Mouse (Mus musculus) liver, embryonic 13.5 days (tissue): ENCODE data around the gene Pdlim5. TPM values are rescaled to one million over a fixed set of nuclear protein-coding genes. Genes with fewer than 3 reads are reported as not detected.
"Not testable (repeated sequence)": the region's sequence is repeated elsewhere in the genome, so short reads cannot be mapped to it uniquely, and the experiment has no call there.

Source experiments
- ATAC-seq: fragments of 200-750 bp; cut with Nextera tagmentation; 2 replicates; pipeline ENCODE4 v1.8.0; 2017; ENCODE audit warnings: low read depth, mild to moderate bottlenecking, moderate number of reproducible peaks, moderate library complexity
- DNase-seq: peaks from one replicate; pipeline ENCODE4 v3.0.0; 2022
- H3K27ac ChIP-seq: fragments of 300-500 bp; sonication (generic); 2 replicates; pipeline ENCODE4 v1.5.1; 2015; ENCODE audit warnings: moderate library complexity, mild to moderate bottlenecking, inconsistent platforms
- H3K27me3 ChIP-seq: fragments of 300-500 bp; sonication (generic); 2 replicates; pipeline ENCODE4 v1.6.1; 2015; ENCODE audit warnings: mild to moderate bottlenecking, inconsistent platforms
- H3K36me3 ChIP-seq: fragments of 300-500 bp; sonication (generic); 2 replicates; pipeline ENCODE4 v1.6.1; 2015; ENCODE audit warnings: mild to moderate bottlenecking, inconsistent platforms
- H3K4me1 ChIP-seq: fragments of 300-500 bp; sonication (generic); replicated peaks from 2 replicates; pipeline ENCODE4 v1.6.1; 2015; ENCODE audit warnings: inconsistent platforms
- H3K4me2 ChIP-seq: fragments of 300-500 bp; sonication (generic); 2 replicates; pipeline ENCODE4 v1.6.1; 2015; ENCODE audit warnings: inconsistent platforms, mild to moderate bottlenecking, moderate library complexity
- H3K4me3 ChIP-seq: fragments of 300-500 bp; sonication (generic); replicated peaks from 2 replicates; pipeline ENCODE4 v1.5.1; 2015; ENCODE audit warnings: mild to moderate bottlenecking, inconsistent platforms
- H3K9ac ChIP-seq: fragments of 300-500 bp; sonication (generic); 2 replicates; pipeline ENCODE4 v1.6.1; 2015; ENCODE audit warnings: mild to moderate bottlenecking, inconsistent platforms
- H3K9me3 ChIP-seq: fragments of 300-500 bp; sonication (generic); replicated peaks from 2 replicates; pipeline ENCODE4 v1.6.1; 2016; ENCODE audit warnings: inconsistent platforms
- WGBS: fragments of 180-500 bp; shearing (Covaris S2); methylation state at CpG from one replicate; pipeline ENCODE4 v1.1.7; 2015; ENCODE audit not compliant: insufficient replicate concordance; 5-methylcytosine and 5-hydroxymethylcytosine counted together
- polyA plus RNA-seq: library from polyadenylated mRNA; unstranded; fragments of >200 nt; fragmentation: Nextera tagmentation; extraction: Ambion mirVana; gene quantifications from 2 replicates; pipeline ENCODE4 v1.2.1, GENCODE M21; 2015

Gene Pdlim5
- polyA plus RNA-seq, 1 experiment from 2014 or later = 11.0 TPM

- DNase-seq (no peak), ATAC-seq (no peak)
- Histone ChIP-seq H3K9me3 (no peaks in the 10 kb centered on the region), H3K4me1 (no peaks in the 10 kb centered on the region), H3K36me3 (no peaks in the 10 kb centered on the region), H3K4me3 (no peak overlapping the region), H3K27ac (no peak overlapping the region), H3K27me3 (no peaks in the 10 kb centered on the region), H3K9ac (no peak overlapping the region), H3K4me2 (no peak overlapping the region)
- WGBS = 51% methylated on average over 3 of the region's 3 CpGs
Measured at GRCm38 (mm10) chr3:142212186-142212585, 183.3 kb downstream of the Pdlim5 start.

DNA sequence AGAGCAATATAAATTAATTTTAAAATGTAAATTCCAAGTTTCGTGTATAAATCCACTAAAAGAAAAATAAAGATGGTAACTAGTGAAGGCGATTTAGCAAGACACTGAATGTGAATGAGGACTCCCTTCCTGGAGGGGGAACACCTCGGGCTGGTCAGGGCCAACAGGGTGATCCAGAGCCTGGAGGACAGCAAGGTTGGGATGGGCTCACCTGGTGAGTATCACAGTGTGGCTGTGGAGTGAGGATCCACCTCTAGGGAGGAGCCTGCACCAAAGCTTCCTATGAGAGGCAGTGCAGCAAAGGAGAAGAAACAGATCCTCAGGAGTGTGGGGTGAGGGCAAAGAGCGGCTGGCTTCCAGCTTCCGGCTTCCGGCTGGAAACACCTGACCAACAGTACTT, 185.5 kb downstream of the Pdlim5 start:
- Histone ChIP-seq H3K4me1 (no peaks in the 10 kb centered on the region), H3K27me3 (no peaks in the 10 kb centered on the region), H3K4me2 (no peak overlapping the region), H3K36me3 (no peaks in the 10 kb centered on the region), H3K4me3 (no peak overlapping the region), H3K9ac (no peak overlapping the region), H3K9me3 (no peaks in the 10 kb centered on the region), H3K27ac (no peak overlapping the region)
- WGBS = 65% methylated on average over 6 of the region's 6 CpGs
- ATAC-seq (no peak), DNase-seq (no peak)

DNA sequence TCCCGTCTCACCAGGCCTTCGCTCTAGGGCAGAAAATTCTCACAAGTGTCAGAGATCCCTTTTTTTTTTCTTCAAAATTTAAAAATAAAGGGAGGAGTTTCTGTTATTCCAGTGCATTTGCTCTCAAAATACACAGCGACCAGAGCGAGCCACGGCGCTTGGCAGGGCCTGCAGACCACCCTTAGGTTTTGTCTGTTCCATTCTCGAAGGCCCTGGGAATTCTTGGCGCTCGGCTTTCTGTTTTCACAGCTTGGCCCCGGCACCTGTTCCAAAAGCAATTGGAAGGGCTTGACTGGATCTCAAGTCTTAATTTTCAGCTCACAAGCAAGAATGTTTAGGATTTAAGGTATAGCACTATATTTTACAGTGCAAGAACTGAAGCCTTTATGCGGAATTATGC, 186.4 kb downstream of the Pdlim5 start:
- Histone ChIP-seq H3K36me3 (no peaks in the 10 kb centered on the region), H3K27me3 (no peaks in the 10 kb centered on the region), H3K4me2 (no peak overlapping the region), H3K9ac (no peak overlapping the region), H3K4me1 (no peaks in the 10 kb centered on the region), H3K27ac (no peak overlapping the region), H3K4me3 (no peak overlapping the region), H3K9me3 (no peaks in the 10 kb centered on the region)
- ATAC-seq = no peak
- no peak for DNase-seq
- WGBS = 79% methylated on average over 11 of the region's 11 CpGs

GRCm38 (mm10) chr3:142207488-142207887, 188.0 kb downstream of the Pdlim5 start:
- no peak for ATAC-seq
- WGBS = 74% methylated on average over 6 of the region's 6 CpGs

DNA sequence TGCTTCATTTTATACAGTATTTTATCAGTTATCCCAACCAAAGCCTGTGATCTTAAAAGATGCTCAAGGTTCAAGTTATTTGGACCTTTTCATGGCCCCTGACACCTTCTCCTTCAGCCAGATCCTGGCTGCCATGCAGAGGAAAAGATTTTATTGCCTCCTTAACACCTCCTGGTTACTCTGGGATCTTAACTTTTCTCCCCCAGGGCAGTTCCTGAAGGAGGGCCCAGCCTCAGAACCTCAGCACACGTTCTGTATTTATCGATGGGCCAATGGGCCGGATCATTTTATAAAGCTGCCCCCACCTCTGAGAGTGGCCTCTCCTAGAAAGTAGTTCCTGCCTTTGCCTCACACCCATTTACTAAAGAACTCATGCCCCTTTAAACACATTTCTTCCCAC, 189.2 kb downstream of the Pdlim5 start:
- ATAC-seq (no peak), DNase-seq (no peak)
- Histone ChIP-seq H3K9ac (no peak overlapping the region), H3K4me3 (no peak overlapping the region), H3K27ac (no peak overlapping the region), H3K9me3 (no peaks in the 10 kb centered on the region), H3K36me3 (no peaks in the 10 kb centered on the region), H3K4me1 (no peaks in the 10 kb centered on the region), H3K4me2 (no peak overlapping the region), H3K27me3 (no peaks in the 10 kb centered on the region)
- 63% methylated on average over 3 of the region's 3 CpGs for WGBS

More at GRCm38 (mm10) chr3:142207488-142207887, 188.0 kb downstream of the Pdlim5 start:
- no peaks in the 10 kb centered on the region for H3K4me1 ChIP-seq
- no peak overlapping the region for H3K4me3 ChIP-seq
- H3K36me3 ChIP-seq = no peaks in the 10 kb centered on the region
- no peak overlapping the region for H3K4me2 ChIP-seq
- H3K27ac ChIP-seq = no peak overlapping the region
- no peak overlapping the region for H3K9ac ChIP-seq
- H3K27me3 ChIP-seq = no peaks in the 10 kb centered on the region
- no peaks in the 10 kb centered on the region for H3K9me3 ChIP-seq
- no peak for DNase-seq

DNA sequence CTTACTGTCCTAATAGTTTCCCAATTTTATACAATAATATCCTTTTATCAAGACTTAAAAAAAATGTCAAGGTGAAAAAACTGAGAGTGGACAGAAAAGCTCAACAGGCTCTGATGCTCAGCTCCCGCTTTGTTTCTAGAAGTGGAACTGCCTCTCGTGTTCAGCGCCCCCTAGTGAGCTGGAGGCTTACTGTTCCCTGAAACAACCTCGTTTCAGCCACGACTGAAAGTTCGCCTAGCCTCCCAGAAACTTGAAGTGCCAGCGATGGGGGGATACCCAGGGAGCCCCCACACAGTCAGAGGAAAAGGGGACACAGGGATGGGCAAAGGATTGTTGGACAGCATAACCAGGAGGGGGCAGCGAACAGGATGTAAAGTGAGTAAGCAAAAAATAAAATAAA, 199.4 kb downstream of the Pdlim5 start:
- no peaks in the 10 kb centered on the region for H3K36me3 ChIP-seq
- no peak for DNase-seq
- 67% methylated on average over 8 of the region's 8 CpGs for WGBS

GRCm38 (mm10) chr3:142191627-142192026, 203.9 kb downstream of the Pdlim5 start:
- H3K9ac ChIP-seq, H3K9me3 ChIP-seq, H3K36me3 ChIP-seq, H3K27ac ChIP-seq, H3K4me1 ChIP-seq, DNase-seq, ATAC-seq, H3K4me2 ChIP-seq, H3K27me3 ChIP-seq, H3K4me3 ChIP-seq: not testable (repeated sequence)

More for the DNA sequence above, 199.4 kb downstream of the Pdlim5 start:
- Histone ChIP-seq H3K4me1 (no peaks in the 10 kb centered on the region), H3K9ac (no peak overlapping the region), H3K27ac (no peak overlapping the region), H3K9me3 (peaks cover 5% of the 10 kb centered on the region), H3K4me3 (no peak overlapping the region), H3K27me3 (no peaks in the 10 kb centered on the region), H3K4me2 (no peak overlapping the region)
- ATAC-seq = no peak

Other genes with a start within 250 kb of the Pdlim5 start
- 0.18 and 0.19 TPM in 2 replicates for gene Bmpr1b, start 226.3 kb downstream of the Pdlim5 start, polyA plus RNA-seq
- 0.03 and 0.09 TPM in 2 replicates for gene Gbp5, start 98.3 kb upstream of the Pdlim5 start, polyA plus RNA-seq
- gene Gbp7, start 134.6 kb upstream of the Pdlim5 start, polyA plus RNA-seq = 3.1 and 3.2 TPM in 2 replicates
- 1.2 and 1.6 TPM in 2 replicates for gene Gbp3, start 164.3 kb upstream of the Pdlim5 start, polyA plus RNA-seq
- gene Gbp2b, start 199.2 kb upstream of the Pdlim5 start, polyA plus RNA-seq = not detected in 2 replicates
- 2.1 and 2.6 TPM in 2 replicates for gene Gbp2, start 224.9 kb upstream of the Pdlim5 start, polyA plus RNA-seq